Mouse (Mus musculus) urinary bladder, postnatal 14 days (tissue): ENCODE data around the gene Gm10277.

Experiments used
- DNase-seq: peaks from one replicate; pipeline ENCODE4 v3.0.0; 2021; ENCODE audit warnings: low spot score

Gm10277 gene

DNA sequence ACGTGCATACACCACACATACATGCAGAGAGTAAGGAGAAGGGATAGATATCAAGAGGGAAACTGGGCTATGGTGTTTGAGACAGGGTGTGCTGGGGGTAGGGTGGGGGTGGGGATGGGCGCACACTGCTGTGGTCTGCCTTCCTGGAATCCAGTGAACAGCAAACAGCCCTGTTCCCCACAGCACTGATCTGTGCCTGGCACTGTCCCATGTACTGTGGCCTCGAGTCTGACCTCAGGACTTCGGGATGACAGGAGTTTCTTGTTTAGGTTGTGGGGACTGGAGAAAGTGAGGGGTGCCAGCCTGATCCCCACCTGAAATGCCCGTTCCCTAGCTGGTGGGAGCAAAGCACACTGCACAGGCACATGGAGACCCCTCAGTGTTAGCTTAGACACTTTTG lies at the start of gene Gm10277:
Gene Gm10277 (minus strand): TSS at position 41 of the 400 bp plus-strand sequence.
- DNase-seq: no peak

GRCm38 (mm10) chr11:77836751-77837150 lies 49.2 kb upstream of the Gm10277 start:
- peak; percentile 53 for DNase-seq

DNA sequence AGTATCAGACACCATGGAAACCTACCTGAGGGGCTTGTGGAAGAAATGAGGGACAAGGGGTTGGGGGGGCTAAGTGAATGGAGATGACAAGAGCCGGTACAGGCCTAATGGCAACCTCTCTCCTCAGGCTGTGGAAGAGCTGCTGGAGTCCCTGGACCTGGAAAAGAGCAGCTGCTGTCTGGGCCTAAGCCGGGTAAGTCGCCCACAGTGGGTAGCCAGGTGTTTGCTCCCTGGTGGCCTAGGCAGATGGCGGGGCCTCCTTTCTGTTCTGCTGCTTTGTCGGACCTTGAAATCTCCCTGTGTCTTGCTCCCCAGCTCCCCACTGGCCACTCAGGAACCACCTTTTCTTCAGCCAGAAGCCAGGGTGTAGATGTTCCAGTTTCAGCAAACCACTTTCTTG lies 48.7 kb upstream of the Gm10277 start:
- no peak for DNase-seq

- DNase-seq: no peak
These were observed 47.6 kb upstream of the Gm10277 start for GRCm38 (mm10) chr11:77835109-77835508.

- no peak for DNase-seq
These were observed 45.0 kb upstream of the Gm10277 start for GRCm38 (mm10) chr11:77832541-77832940.

- DNase-seq: no peak
These were observed 43.3 kb upstream of the Gm10277 start for GRCm38 (mm10) chr11:77830875-77831274.

GRCm38 (mm10) chr11:77829043-77829841 lies 41.7 kb upstream of the Gm10277 start:
- no peak for DNase-seq

- no peak for DNase-seq
These were observed 40.6 kb upstream of the Gm10277 start for GRCm38 (mm10) chr11:77828163-77828562.

DNA sequence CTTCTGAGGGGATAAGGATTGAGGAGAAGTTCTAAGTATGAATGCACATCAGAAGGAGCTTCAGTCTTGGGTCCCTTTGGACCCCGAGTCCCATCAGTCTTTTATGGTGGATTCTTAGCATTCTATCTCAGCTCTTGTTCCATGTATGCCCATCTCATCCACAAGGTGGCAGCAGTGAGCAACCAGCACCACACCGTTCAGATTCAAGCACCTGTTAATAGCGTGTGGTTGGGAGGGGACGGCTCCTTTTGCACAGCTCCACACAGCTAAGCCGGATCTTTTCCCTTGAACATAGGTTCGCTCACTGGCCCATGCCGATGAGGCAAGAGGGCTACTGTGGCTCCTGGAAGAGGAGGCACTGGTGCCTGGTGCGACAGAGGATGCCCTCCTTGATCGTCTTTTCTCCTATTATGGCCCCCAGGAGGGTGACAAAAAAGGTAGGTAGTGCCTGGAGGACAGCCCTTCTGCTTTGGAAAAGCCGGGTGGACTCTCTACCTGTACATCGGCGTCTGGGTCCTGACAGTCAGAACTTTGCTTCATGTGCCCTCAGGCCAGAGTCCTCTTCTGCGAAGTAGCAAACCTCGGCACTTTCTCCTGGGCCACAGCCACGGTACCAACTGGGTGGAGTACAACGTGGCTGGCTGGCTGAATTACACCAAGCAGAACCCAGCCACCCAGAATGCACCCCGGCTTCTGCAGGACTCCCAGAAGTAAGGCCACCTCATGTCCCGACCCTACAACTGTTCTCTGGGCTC lies 39.9 kb upstream of the Gm10277 start:
- peak; percentile 69 for DNase-seq

GRCm38 (mm10) chr11:77826311-77826710 lies 38.8 kb upstream of the Gm10277 start:
- no peak for DNase-seq

GRCm38 (mm10) chr11:77825853-77826252 lies 38.3 kb upstream of the Gm10277 start:
- peak; percentile 65 for DNase-seq

- DNase-seq: peak; percentile 38
These were observed 35.2 kb upstream of the Gm10277 start for GRCm38 (mm10) chr11:77822781-77823180.

- peak; percentile 58 for DNase-seq
These were observed 34.1 kb upstream of the Gm10277 start for GRCm38 (mm10) chr11:77821648-77822047.

- DNase-seq: peak; percentile 74
These were observed 28.5 kb upstream of the Gm10277 start for GRCm38 (mm10) chr11:77816003-77816402.

DNA sequence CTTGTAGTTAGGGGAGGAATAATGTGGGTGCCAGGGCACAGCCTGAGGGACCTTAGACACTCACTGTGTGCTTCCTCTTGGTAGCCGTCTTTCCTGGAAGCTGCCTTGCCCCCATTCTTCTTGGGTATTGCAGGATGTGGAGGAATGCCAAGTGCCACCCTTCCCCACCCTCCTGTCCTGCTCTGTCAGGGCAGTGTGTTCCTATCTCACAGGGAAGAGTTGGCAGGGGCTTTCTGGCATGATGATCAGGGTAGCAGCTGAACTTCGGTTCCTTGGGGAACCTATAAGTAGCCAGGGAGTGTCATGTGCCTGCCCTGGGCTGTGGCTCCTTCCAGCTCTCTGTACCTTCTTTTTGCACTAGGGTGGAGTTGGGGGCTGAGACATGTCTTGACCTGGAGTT lies 26.4 kb upstream of the Gm10277 start:
- no peak for DNase-seq

DNA sequence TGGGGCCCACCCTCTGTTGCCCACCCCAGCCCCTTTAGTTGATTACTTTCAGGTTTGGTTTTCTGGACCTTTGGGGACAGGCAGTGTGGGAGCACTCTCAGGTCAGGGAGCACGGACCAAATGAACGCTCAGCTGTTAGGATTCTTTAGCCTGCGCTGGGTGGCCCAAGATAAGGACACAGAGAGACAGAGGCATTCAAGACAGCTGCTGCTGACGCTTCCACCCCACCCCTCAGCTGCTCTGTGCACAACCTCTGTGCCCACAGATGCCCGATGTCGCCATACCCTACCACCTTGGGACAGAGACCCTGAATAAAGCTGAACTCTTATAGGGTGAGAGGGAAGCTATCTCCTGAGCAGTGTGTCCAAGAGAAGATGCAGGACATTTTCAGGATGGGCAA lies 22.5 kb upstream of the Gm10277 start:
- no peak for DNase-seq

GRCm38 (mm10) chr11:77809215-77809614 lies 21.7 kb upstream of the Gm10277 start:
- no peak for DNase-seq

DNA sequence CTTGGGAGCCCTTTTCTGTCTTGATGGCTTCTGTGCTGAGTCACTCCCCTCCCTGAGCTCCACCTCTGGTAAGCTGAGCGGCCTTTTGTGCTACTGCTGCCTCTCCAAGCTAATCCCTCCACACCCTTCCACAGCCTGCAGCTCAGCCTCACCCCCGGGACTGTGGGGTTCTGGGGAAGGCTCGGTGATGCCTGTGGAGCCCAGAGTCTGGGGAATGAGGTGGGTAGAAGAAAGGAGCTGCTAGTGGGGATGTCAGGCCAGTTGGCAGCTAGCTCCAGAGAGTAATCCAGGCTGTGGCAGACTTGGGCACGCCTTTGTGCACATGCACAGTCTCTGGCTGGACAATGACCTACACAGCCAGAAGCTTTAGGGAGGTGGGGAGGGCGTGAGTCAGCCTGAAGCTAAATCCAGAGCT lies 20.5 kb upstream of the Gm10277 start:
- no peak for DNase-seq

- DNase-seq: no peak
These were observed 19.3 kb upstream of the Gm10277 start for GRCm38 (mm10) chr11:77806855-77807254.

- no peak for DNase-seq
These were observed 18.7 kb upstream of the Gm10277 start for GRCm38 (mm10) chr11:77806218-77806617.

DNA sequence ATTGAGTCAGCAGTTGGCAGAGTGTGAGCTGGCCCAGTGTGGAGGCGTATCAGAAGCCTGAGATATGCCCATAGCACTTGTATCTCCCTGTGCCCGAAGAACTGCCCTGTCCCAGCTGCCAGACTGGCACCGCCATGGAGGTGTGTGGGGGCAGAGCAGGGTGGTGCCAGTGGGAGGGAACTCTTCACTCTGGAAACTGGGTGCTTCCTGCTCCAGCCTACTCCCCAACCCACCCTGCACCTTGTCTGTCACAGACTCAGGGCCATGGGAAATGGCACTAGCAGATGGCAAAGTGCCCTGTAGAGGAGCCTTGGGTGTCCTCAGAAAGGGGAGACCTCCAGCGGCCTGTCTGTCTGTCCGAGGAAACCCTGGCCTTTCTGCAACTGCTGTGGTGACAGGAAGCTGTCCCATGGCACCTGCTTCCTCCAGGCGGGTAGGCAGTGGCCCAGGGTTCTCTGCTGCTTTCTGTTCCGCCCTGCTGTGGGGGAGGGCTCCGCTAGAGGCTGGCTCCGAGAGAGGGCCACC lies 14.9 kb upstream of the Gm10277 start:
- no peak for DNase-seq

GRCm38 (mm10) chr11:77800869-77801701 lies 13.5 kb upstream of the Gm10277 start:
- DNase-seq: peak; percentile 65
